Mouse (Mus musculus) brain, embryonic 18.5 days (tissue): ENCODE results near the gene Laptm5.

Experiments used
- DNase-seq: peaks from one replicate; pipeline ENCODE4 v3.0.0-alpha.2; 2012; ENCODE audit warnings: low read depth, low spot score

Laptm5 gene

DNA sequence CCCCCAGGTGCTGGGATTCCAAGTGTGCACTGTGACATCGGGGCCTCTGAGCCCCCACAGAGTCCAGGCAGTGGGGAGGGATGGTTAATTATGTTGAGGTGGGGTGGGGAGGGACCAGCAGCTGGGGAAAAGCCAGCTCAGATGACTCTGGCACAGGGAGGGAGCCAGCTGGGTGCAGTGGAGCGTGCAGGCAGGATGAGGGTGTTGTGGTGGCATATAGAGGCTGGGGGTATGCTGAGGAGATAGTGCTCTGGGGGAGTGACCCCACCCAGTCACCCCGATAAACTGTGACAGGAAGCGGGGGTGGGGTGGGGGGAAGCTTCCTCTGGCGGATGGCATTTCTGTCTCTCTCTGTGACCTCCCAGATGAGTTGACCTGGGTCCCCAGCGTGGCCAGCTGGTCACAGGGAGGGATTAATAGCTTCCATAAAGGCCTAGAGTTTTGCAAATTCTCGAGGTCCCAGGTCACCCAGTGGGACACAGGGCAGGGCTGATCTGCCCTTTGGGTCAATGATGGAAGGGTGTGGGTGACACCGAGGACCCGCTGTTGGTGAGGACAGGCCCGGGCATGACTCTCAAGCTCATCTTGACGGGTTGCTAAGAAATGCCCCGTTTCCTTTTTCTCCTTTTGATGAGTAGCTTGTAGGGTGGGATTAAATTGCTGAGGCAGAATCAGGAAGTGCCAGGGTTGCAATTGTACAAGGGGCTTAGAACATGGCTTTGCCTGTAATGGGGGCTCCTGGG, 8.2 kb downstream of the Laptm5 start:
- no peak for DNase-seq

- no peak for DNase-seq
These were observed 9.1 kb downstream of the Laptm5 start for GRCm38 (mm10) chr4:130921986-130922385.

DNA sequence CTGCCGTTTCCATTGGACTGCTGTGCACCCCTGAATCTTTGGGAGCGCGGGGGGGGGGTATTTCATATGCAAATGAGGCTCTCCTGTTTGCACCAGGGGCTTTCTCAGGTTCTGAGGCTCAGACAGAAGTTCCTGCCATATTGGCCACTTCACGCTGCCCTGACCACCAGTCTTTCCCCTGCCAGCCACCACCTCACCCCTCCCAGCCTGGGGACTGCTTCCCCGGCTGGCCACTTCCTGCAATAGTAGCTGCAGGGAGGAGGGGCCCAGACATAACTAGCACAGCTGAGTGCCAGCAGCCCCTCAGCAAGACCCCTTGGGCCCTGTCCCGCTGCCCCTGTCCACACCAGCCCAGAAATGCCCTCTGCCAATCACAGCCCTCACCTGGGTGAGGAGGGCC, 13.3 kb downstream of the Laptm5 start:
- no peak for DNase-seq

DNA sequence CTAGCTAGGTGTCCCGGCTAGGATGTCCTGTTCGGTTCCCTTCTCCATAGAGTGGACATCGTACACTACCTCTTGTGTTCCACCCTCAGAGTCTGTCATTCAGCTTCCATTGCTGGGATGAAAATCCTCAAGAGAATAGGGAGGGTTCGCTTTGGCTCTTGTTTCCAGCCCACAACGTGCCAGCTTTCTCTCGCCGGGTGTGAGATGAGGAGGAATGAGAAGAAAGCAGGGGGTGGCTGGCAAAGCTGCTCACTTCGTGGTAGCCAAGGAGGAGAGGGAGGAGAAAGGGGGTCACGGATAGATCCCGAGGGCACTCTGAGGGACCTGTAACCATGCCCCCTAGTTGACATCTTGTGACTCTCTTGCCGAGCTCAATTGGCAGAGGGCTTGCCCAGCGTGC, 14.9 kb downstream of the Laptm5 start:
- no peak for DNase-seq

GRCm38 (mm10) chr4:130942644-130943043, 29.7 kb downstream of the Laptm5 start:
- DNase-seq, result no peak

DNA sequence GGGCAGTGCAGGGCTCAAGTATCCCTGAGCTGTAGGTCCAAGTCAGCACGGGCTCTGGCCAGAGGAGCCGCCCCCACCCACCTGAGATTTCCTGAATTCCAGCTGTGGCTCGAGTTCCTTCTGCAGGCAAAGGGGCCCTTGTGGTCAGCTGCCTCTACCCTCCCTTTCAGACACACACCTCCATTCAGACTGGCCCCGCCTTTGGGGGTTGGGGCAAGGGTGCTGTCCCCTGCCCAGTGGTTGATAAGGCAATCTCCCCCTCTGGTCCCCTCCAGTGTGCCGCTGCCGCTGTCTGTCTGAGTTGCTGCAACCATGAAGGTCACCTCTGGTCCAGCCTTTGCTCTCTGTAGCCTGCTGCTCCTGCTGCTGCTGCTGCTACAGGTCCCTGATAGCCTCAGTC, 31.2 kb downstream of the Laptm5 start, which contains the start of gene Matn1:
Matn1 (plus strand) TSS at position 274 of the 400 bp plus-strand sequence.
- DNase-seq, result no peak

DNA sequence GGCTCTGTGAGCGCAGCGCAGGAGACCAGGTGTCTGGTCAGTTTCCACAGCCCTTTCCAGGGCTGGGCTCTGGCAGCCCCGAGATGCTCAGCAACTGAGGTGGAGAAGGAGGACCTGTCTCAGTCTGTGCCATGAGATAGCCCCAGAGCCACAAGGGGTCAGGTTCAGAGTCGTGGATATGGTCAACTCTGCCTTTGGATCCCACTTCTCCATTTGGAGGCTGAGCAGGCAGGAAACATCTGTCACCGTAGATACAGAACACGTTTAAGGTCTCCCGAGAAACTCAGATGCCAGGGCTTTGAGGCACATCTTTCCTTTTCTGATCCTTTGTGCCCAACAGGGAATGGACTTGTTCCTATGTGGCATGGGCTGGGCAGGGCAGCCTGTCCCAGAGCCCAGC, 31.9 kb downstream of the Laptm5 start:
- DNase-seq, result no peak

DNA sequence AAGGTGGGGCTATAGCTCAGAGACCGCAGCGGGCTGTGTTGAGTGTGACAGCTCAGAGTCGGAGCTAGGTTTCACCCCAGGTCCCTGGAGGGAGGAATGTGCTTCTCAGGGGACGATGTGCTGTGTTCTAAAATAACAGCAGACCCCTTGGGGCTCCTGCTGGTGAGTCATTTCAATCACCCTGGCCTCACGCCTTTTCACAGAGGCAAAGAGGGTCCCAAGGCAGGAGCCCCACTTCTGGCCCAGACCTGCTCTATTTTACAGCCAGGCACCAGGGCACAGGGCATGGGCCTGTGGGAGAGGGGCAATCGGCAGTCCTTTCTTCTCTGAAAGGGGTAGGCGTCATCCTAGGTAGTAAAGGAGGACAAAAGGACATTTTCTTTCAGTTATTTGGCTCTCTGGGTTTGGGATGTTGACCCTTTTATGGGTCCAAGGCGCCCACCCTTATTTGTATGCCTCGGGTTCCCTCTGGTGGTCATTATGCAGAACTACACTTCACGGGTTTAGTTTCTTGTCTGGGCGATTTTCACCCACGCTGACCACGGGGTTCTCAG, 34.2 kb downstream of the Laptm5 start:
- DNase-seq, result no peak

- no peak for DNase-seq
These were observed 37.0 kb downstream of the Laptm5 start for GRCm38 (mm10) chr4:130949821-130950384.

DNA sequence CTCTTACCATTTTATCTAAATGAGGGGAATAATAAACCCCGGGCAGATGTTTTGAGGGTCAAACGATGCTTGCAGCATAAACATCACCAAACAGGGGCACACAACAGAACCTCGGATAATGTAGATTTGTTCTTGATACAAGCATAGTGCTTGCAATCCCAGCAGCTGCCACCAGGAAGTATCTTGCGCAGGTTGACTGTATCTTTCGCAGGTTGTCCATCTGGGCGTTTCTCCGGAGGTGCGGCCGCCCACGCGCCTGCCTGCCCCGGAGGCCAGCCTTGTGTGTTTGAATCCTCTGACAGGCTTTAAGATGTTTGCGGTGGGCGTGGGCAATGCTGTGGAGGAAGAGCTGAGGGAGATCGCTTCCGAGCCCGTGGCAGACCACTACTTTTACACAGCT, 39.6 kb downstream of the Laptm5 start:
- no peak for DNase-seq

GRCm38 (mm10) chr4:130957156-130957555, 44.2 kb downstream of the Laptm5 start:
- no peak for DNase-seq

- no peak for DNase-seq
These were observed 45.9 kb downstream of the Laptm5 start for GRCm38 (mm10) chr4:130958812-130959211.

DNA sequence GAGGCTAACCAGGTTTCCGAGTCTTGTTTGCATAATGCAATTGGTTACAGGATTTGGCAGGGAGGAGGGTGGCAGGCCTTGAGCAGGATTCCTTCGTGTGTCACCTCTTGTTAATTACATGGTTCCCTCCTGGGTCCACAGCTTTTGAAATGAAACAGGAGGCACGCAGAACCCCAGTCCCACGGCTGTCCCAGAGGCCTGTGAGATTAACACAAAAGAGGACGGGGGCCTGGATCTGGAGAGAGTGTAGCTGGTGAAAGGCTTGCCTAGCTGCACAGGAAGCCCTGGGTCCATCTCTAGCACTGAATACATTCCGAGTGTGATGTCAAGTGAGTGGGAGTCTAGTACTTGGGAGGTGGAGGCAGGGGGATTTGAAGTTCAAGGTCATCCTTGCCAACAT, 46.8 kb downstream of the Laptm5 start:
- DNase-seq, result no peak

DNA sequence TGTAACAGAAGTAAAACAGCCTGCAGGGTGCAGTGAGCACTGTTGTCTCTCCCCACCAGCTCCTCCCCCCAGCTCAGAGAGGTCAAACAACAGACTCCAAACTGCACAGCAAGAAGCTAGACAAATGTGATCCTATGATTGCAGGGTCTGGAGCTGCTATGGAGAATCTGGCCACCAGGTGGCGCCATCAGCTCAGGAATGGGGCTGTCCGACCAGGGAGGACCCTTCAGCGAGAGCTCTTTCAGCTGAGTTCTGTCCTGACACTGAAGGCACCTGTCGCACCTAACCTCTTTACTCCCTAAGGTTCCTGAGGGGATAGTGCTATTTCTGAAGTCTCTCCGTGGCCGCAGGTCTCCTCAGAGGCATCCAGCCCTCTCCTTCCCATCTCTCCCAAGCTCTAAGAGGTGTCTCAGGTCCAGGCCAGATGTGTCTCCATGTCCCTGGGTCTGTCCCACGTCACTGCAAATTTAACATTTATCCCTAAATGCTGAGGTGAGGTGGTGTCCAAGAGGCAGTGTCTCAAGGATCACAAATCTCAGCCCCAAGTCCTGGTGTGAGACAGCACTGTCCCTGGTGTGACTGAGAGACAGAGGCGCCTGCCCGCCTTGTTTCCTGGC, 47.3 kb downstream of the Laptm5 start:
- no peak for DNase-seq

- DNase-seq, result no peak
These were observed 58.4 kb downstream of the Laptm5 start for GRCm38 (mm10) chr4:130971278-130971677.

DNA sequence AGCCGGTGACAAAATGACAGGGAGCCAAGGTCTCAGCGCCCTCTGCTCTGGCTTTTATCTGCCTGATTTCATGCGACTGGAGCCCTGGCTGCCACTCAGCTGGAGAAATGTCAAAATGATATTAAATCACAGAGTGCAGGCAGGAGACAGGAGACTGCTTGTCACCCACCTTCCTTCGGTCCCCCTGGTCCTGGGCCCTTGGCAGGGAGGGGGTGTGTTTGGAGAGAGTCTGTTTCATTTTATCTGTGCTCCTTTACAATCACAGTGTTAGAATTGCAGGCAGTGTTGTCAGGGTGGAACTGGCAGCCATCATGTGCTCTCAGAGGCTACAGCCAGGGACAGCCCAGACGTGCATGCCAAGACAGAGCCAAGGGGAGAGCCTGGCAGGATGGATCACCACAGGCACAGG, 59.5 kb downstream of the Laptm5 start:
- DNase-seq, result no peak

GRCm38 (mm10) chr4:130973332-130974263, 60.7 kb downstream of the Laptm5 start:
- DNase-seq, result peak; percentile 76

- DNase-seq, result no peak
These were observed 66.1 kb downstream of the Laptm5 start for GRCm38 (mm10) chr4:130978981-130979380.

DNA sequence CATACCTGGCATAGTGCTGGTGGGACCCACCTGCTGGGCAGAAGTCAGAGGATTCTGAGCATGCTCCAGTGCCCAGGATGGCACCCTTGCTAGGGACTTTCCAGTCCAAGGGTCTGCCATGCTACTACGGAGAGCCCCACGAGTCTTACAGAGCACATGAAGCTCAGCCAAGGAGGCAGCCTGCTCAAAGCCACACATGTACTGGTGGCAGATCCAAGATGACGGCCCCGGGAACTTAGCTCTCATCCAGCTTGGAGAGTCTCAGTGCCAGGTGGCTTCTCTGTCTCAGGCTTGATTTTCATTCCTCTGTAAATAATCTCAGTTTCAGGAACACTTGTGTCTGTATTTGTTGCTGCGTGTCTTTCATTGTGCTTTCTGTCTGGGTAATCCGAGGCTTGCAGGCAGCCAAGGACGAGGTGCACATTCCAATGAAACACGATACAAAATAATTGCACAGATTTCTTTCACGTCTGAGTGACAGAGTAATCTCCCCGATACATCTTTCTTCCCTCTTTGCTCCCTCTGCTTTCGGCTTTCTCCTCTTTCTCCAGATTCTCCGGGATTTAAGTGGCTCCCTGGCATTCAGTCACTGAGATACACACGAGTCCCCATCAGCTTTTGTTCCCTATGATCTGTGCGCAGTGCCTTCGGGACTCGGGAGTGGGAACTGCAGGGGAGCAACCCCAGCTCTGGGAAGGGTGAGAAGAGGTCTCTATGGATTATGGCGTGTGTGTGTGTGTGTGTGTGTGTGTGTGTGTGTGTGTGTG, 71.7 kb downstream of the Laptm5 start:
- DNase-seq, result no peak
